Mouse (Mus musculus) midbrain, embryonic 15.5 days (tissue): ENCODE data around the gene Cass4. TPM values are rescaled to one million over a fixed set of nuclear protein-coding genes. Genes with fewer than 3 reads are reported as not detected.

Experiments used
- ATAC-seq: fragments of 200-750 bp; cut with Nextera tagmentation; replicated peaks from 2 replicates; pipeline ENCODE4 v1.8.0; 2017; ENCODE audit warnings: moderate TSS enrichment
- H3K27ac ChIP-seq: fragments of 300-500 bp; sonication (generic); 2 replicates; pipeline ENCODE4 v1.5.1; 2015; ENCODE audit warnings: mild to moderate bottlenecking, inconsistent platforms
- H3K27me3 ChIP-seq: fragments of 300-500 bp; sonication (generic); replicated peaks from 2 replicates; pipeline ENCODE4 v1.6.1; 2015; ENCODE audit warnings: inconsistent platforms
- H3K36me3 ChIP-seq: fragments of 300-500 bp; sonication (generic); replicated peaks from 2 replicates; pipeline ENCODE4 v1.6.1; 2015; ENCODE audit warnings: inconsistent platforms
- H3K4me1 ChIP-seq: fragments of 300-500 bp; sonication (generic); 2 replicates; pipeline ENCODE4 v1.6.1; 2015; ENCODE audit warnings: inconsistent platforms
- H3K4me2 ChIP-seq: fragments of 300-500 bp; sonication (generic); 2 replicates; pipeline ENCODE4 v1.6.1; 2015; ENCODE audit warnings: inconsistent platforms, mild to moderate bottlenecking, moderate library complexity
- H3K4me3 ChIP-seq: fragments of 300-500 bp; sonication (generic); 2 replicates; pipeline ENCODE4 v1.5.1; 2015; ENCODE audit warnings: mild to moderate bottlenecking, inconsistent platforms
- H3K9ac ChIP-seq: fragments of 300-500 bp; sonication (generic); 2 replicates; pipeline ENCODE4 v1.6.1; 2015; ENCODE audit warnings: mild to moderate bottlenecking, inconsistent platforms
- H3K9me3 ChIP-seq: fragments of 300-500 bp; sonication (generic); 2 replicates; pipeline ENCODE4 v1.6.1; 2016; ENCODE audit warnings: inconsistent platforms
- WGBS: fragments of 180-500 bp; shearing (Covaris S2); methylation state at CpG from one replicate; pipeline ENCODE4 v1.1.7; 2015; ENCODE audit warnings: mixed read lengths; 5-methylcytosine and 5-hydroxymethylcytosine counted together
- polyA plus RNA-seq: library from polyadenylated mRNA; unstranded; fragments of >200 nt; fragmentation: Nextera tagmentation; extraction: Ambion mirVana; gene quantifications from 2 replicates; pipeline ENCODE4 v1.2.1, GENCODE M21; 2015

The Cass4 gene
- polyA plus RNA-seq, 1 experiment from 2014 or later: 0.12 TPM

GRCm38 (mm10) chr2:172450640-172451039 is 57.0 kb downstream of the Cass4 start:
- H3K9me3 ChIP-seq: no peaks in the 10 kb centered on the region
- WGBS: 89% methylated on average over 6 of the region's 6 CpGs
- H3K27me3 ChIP-seq: no peaks in the 10 kb centered on the region
- ATAC-seq: no peak
- H3K4me2 ChIP-seq: no peak overlapping the region
- H3K9ac ChIP-seq: no peak overlapping the region
- H3K36me3 ChIP-seq: peaks cover 57% of the 10 kb centered on the region
- H3K4me1 ChIP-seq: no peaks in the 10 kb centered on the region
- H3K27ac ChIP-seq: no peak overlapping the region
- no peak overlapping the region for H3K4me3 ChIP-seq

GRCm38 (mm10) chr2:172452031-172452430 is 58.4 kb downstream of the Cass4 start:
- Histone ChIP-seq H3K4me1 (no peaks in the 10 kb centered on the region), H3K9me3 (no peaks in the 10 kb centered on the region), H3K36me3 (peaks cover 44% of the 10 kb centered on the region), H3K4me3 (no peak overlapping the region), H3K9ac (no peak overlapping the region), H3K4me2 (no peak overlapping the region), H3K27me3 (no peaks in the 10 kb centered on the region), H3K27ac (no peak overlapping the region)
- WGBS: 92% methylated on average over 4 of the region's 4 CpGs
- ATAC-seq: no peak

- Histone ChIP-seq H3K4me2 (no peak overlapping the region), H3K27me3 (no peaks in the 10 kb centered on the region), H3K27ac (no peak overlapping the region), H3K9me3 (no peaks in the 10 kb centered on the region), H3K4me1 (no peaks in the 10 kb centered on the region), H3K4me3 (no peak overlapping the region), H3K36me3 (peaks cover 40% of the 10 kb centered on the region), H3K9ac (no peak overlapping the region)
- 93% methylated on average over 10 of the region's 10 CpGs for WGBS
- no peak for ATAC-seq
These were observed 58.9 kb downstream of the Cass4 start for GRCm38 (mm10) chr2:172452458-172452857.

GRCm38 (mm10) chr2:172458496-172458895 is 64.9 kb downstream of the Cass4 start, which contains the start of gene Gcnt7:
Gene Gcnt7, minus strand, starts transcription at chr2:172458596.
- no peak within 1 kb of the TSS for H3K27ac ChIP-seq
- WGBS: 87% methylated on average over 11 of the region's 11 CpGs

GRCm38 (mm10) chr2:172460647-172461046 is 67.1 kb downstream of the Cass4 start:
- no peaks in the 10 kb centered on the region for H3K4me1 ChIP-seq
- 0 out of 2 replicates have a peak, but pooled peaks cover 9% of the 10 kb centered on the region for H3K36me3 ChIP-seq
- no peaks in the 10 kb centered on the region for H3K27me3 ChIP-seq
- no peak overlapping the region for H3K9ac ChIP-seq
- WGBS: 87% methylated on average over 2 of the region's 2 CpGs
- ATAC-seq: no peak
- no peak overlapping the region for H3K27ac ChIP-seq
- H3K4me3 ChIP-seq: no peak overlapping the region
- no peaks in the 10 kb centered on the region for H3K9me3 ChIP-seq
- H3K4me2 ChIP-seq: no peak overlapping the region

More at GRCm38 (mm10) chr2:172458496-172458895, 64.9 kb downstream of the Cass4 start, which contains the start of gene Gcnt7:
- Histone ChIP-seq H3K4me1 (no peaks in the 10 kb centered on the region), H3K27me3 (no peaks in the 10 kb centered on the region), H3K4me2 (no peak within 1 kb of the TSS), H3K9me3 (no peaks in the 10 kb centered on the region), H3K36me3 (peaks cover 5% of the 10 kb centered on the region; the same call in 1 of the 2 replicates), H3K4me3 (no peak within 1 kb of the TSS), H3K9ac (no peak within 1 kb of the TSS)
- no peak for ATAC-seq

- no peak overlapping the region for H3K9ac ChIP-seq
- H3K27me3 ChIP-seq: no peaks in the 10 kb centered on the region
- no peaks in the 10 kb centered on the region for H3K4me1 ChIP-seq
- ATAC-seq: no peak
- 93% methylated on average over 4 of the region's 4 CpGs for WGBS
- H3K36me3 ChIP-seq: peaks cover 20% of the 10 kb centered on the region; the same call in 1 of the 2 replicates
- H3K9me3 ChIP-seq: no peaks in the 10 kb centered on the region
- H3K27ac ChIP-seq: no peak overlapping the region
- no peak overlapping the region for H3K4me2 ChIP-seq
- no peak overlapping the region for H3K4me3 ChIP-seq
These were observed 69.2 kb downstream of the Cass4 start for GRCm38 (mm10) chr2:172462813-172463212.

GRCm38 (mm10) chr2:172466427-172467132 is 73.0 kb downstream of the Cass4 start:
- H3K4me2 ChIP-seq: no peak overlapping the region
- peaks cover 31% of the 10 kb centered on the region; the same call in 1 of the 2 replicates for H3K36me3 ChIP-seq
- WGBS: 71% methylated on average over 11 of the region's 11 CpGs
- no peaks in the 10 kb centered on the region for H3K27me3 ChIP-seq
- H3K27ac ChIP-seq: no peak overlapping the region
- no peaks in the 10 kb centered on the region for H3K9me3 ChIP-seq
- H3K4me3 ChIP-seq: no peak overlapping the region
- no peaks in the 10 kb centered on the region for H3K4me1 ChIP-seq
- H3K9ac ChIP-seq: no peak overlapping the region
- ATAC-seq: no peak

- Histone ChIP-seq H3K27ac (no peak overlapping the region), H3K9ac (no peak overlapping the region), H3K4me1 (no peaks in the 10 kb centered on the region), H3K36me3 (peaks cover 31% of the 10 kb centered on the region; the same call in 1 of the 2 replicates), H3K4me3 (no peak overlapping the region), H3K4me2 (no peak overlapping the region), H3K9me3 (no peaks in the 10 kb centered on the region), H3K27me3 (no peaks in the 10 kb centered on the region)
- 93% methylated on average over 5 of the region's 5 CpGs for WGBS
- no peak for ATAC-seq
These were observed 73.6 kb downstream of the Cass4 start for GRCm38 (mm10) chr2:172467206-172467605.

GRCm38 (mm10) chr2:172468346-172468819 is 74.8 kb downstream of the Cass4 start:
- Histone ChIP-seq H3K4me2 (no peak overlapping the region), H3K27ac (no peak overlapping the region)
- no peak; the same call in 1 of the 2 replicates for ATAC-seq

GRCm38 (mm10) chr2:172472318-172472717 is 78.7 kb downstream of the Cass4 start, which contains the start of gene Fam209:
Gene Fam209, plus strand, starts transcription at chr2:172472520.
- no peaks in the 10 kb centered on the region for H3K9me3 ChIP-seq
- H3K4me1 ChIP-seq: no peaks in the 10 kb centered on the region
- 88% methylated on average over 11 of the region's 11 CpGs for WGBS
- no peak for ATAC-seq
- no peak within 1 kb of the TSS for H3K4me2 ChIP-seq
- H3K4me3 ChIP-seq: no peak within 1 kb of the TSS
- H3K27me3 ChIP-seq: peaks cover 4% of the 10 kb centered on the region; the same call in 1 of the 2 replicates
- no peak within 1 kb of the TSS for H3K27ac ChIP-seq
- H3K9ac ChIP-seq: no peak within 1 kb of the TSS
- peaks cover 10% of the 10 kb centered on the region; the same call in 1 of the 2 replicates for H3K36me3 ChIP-seq

More at GRCm38 (mm10) chr2:172468346-172468819, 74.8 kb downstream of the Cass4 start:
- Histone ChIP-seq H3K9me3 (no peaks in the 10 kb centered on the region), H3K36me3 (peaks cover 26% of the 10 kb centered on the region; the same call in 1 of the 2 replicates), H3K9ac (no peak overlapping the region), H3K4me3 (no peak overlapping the region), H3K27me3 (no peaks in the 10 kb centered on the region), H3K4me1 (no peaks in the 10 kb centered on the region)
- WGBS: 84% methylated on average over 11 of the region's 11 CpGs

GRCm38 (mm10) chr2:172473591-172473990 is 80.0 kb downstream of the Cass4 start:
- 64% methylated on average over 8 of the region's 8 CpGs for WGBS
- Histone ChIP-seq H3K27me3 (peaks cover 4% of the 10 kb centered on the region; the same call in 1 of the 2 replicates), H3K27ac (no peak overlapping the region), H3K9me3 (no peaks in the 10 kb centered on the region), H3K4me1 (no peaks in the 10 kb centered on the region), H3K4me2 (no peak overlapping the region), H3K9ac (no peak overlapping the region), H3K4me3 (no peak overlapping the region), H3K36me3 (peaks cover 8% of the 10 kb centered on the region; the same call in 1 of the 2 replicates)
- no peak for ATAC-seq

GRCm38 (mm10) chr2:172474970-172475369 is 81.4 kb downstream of the Cass4 start:
- Histone ChIP-seq H3K27ac (no peak overlapping the region), H3K9ac (no peak overlapping the region), H3K36me3 (no peaks in the 10 kb centered on the region), H3K4me3 (no peak overlapping the region), H3K4me1 (no peaks in the 10 kb centered on the region), H3K9me3 (no peaks in the 10 kb centered on the region), H3K4me2 (no peak overlapping the region), H3K27me3 (peaks cover 4% of the 10 kb centered on the region; the same call in 1 of the 2 replicates)
- 35% methylated on average over 6 of the region's 6 CpGs for WGBS
- ATAC-seq: no peak
